Mouse (Mus musculus) lung, embryonic 14.5 days (tissue): ENCODE results near the gene Chst11. TPM values are rescaled to one million over a fixed set of nuclear protein-coding genes. Genes with fewer than 3 reads are reported as not detected.
A peak's percentile ranks its signal among the peaks of the same experiment; 100 is the strongest.

ENCODE experiments used
- ATAC-seq: fragments of 200-750 bp; cut with Nextera tagmentation; 2 replicates; pipeline ENCODE4 v1.8.0; 2017; ENCODE audit warnings: mild to moderate bottlenecking, moderate TSS enrichment, moderate library complexity; ENCODE audit not compliant: insufficient read depth
- DNase-seq: peaks from one replicate; pipeline ENCODE4 v3.0.0-alpha.2; 2015
- H3K27ac ChIP-seq: fragments of 300-500 bp; sonication (generic); 2 replicates; pipeline ENCODE4 v1.5.1; 2014; ENCODE audit warnings: low read depth, mild to moderate bottlenecking, moderate library complexity
- H3K27me3 ChIP-seq: fragments of 300-500 bp; sonication (generic); 2 replicates; pipeline ENCODE4 v1.6.1; 2014; ENCODE audit warnings: low read length, control low read depth; ENCODE audit not compliant: insufficient read depth
- H3K36me3 ChIP-seq: fragments of 300-500 bp; sonication (generic); 2 replicates; pipeline ENCODE4 v1.6.1; 2014; ENCODE audit warnings: control low read depth; ENCODE audit not compliant: insufficient read depth
- H3K4me1 ChIP-seq: fragments of 300-500 bp; sonication (generic); 2 replicates; pipeline ENCODE4 v1.6.1; 2014; ENCODE audit warnings: antibody characterized with exemption, control low read depth; ENCODE audit not compliant: insufficient read depth
- H3K4me2 ChIP-seq: fragments of 300-500 bp; sonication (generic); 2 replicates; pipeline ENCODE4 v1.6.1; 2014; ENCODE audit warnings: mild to moderate bottlenecking
- H3K4me3 ChIP-seq: fragments of 300-500 bp; sonication (generic); 2 replicates; pipeline ENCODE4 v1.5.1; 2014; ENCODE audit warnings: low read depth, low read length
- H3K9ac ChIP-seq: fragments of 300-500 bp; sonication (generic); 2 replicates; pipeline ENCODE4 v1.6.1; 2014
- H3K9me3 ChIP-seq: fragments of 300-500 bp; sonication (generic); 2 replicates; pipeline ENCODE4 v1.6.1; 2016; ENCODE audit warnings: low read depth, low read length, control low read depth
- CTCF ChIP-seq: IDR thresholded peaks from 2 replicates; pipeline ENCODE4 v1.5.1; 2016; ENCODE audit warnings: antibody characterized with exemption, low read depth
- WGBS: fragments of 180-500 bp; shearing (Covaris S2); extraction: QIAGEN DNeasy Blood & Tissue Kit; methylation state at CpG from one replicate; pipeline ENCODE4 v1.1.7; 2014; 5-methylcytosine and 5-hydroxymethylcytosine counted together
- polyA plus RNA-seq: library from polyadenylated mRNA; unstranded; fragments of >200 nt; fragmentation: Nextera tagmentation; extraction: Ambion mirVana; gene quantifications from 2 replicates; pipeline ENCODE4 v1.2.1, GENCODE M21; 2014

Gene Chst11
- polyA plus RNA-seq, 1 experiment from 2014 or later: 2.6 TPM

DNA sequence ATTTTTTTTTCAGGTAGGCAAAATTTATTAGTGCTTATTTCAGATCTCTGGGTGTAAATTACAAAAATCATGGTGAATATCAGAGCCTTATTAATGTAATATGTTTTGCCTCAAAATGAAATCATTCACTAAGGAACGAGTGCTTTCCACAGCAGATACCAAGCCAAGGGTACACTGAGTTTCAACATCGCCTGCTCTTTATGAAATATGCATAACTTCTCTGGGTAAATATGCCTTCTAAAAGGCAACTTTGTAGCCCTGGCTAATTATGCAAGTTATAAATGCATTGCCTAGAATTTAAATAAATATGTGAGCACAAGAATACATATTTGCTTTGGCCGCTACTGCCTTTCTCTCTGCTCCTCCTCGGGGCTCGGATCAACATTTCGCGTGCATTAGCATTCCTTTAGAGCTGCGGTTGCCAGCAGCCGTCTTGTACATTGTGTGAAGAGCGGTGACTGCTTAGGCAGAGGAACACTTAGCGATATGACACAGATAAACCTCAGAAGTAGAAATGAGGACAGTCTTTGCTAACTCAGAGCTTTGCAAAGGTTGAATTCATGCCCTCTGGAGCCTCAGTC lies 256.9 kb downstream of the Chst11 start:
- no peak for TF ChIP-seq CTCF
- Histone ChIP-seq H3K9ac (no peak overlapping the region), H3K4me1 (0 out of 2 replicates have a peak, but pooled peaks cover 4% of the 10 kb centered on the region), H3K4me2 (0 out of 2 replicates have a peak overlapping the region, but pooled peaks have one; percentile 10), H3K36me3 (no peaks in the 10 kb centered on the region), H3K27ac (no peak overlapping the region), H3K4me3 (no peak overlapping the region), H3K27me3 (no peaks in the 10 kb centered on the region), H3K9me3 (no peaks in the 10 kb centered on the region)
- ATAC-seq (no peak), DNase-seq (peak; percentile 71)
- WGBS: 25% methylated on average over 11 of the region's 11 CpGs

DNA sequence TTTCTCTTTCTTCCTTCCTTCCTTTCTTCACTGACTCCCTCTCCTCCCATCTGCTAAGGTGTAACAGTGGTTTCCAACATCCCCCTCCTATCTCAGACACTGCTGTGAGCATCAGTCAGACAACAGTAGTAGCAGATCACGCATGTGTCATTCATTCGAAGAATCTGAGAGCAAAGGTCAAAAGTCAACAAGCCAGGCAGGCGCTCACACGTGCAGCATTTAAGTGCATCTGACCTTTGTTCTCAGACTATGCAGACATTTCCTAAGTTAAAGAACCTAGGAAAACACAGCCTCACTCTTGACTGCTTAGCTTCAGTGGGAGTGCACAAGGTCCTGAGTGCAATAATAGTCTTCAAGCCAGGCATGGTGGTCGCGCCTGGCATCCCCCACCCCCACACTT lies 258.8 kb downstream of the Chst11 start:
- WGBS: 41% methylated on average over 6 of the region's 6 CpGs
- no peak overlapping the region for H3K4me3 ChIP-seq
- DNase-seq (no peak), ATAC-seq (no peak)
- H3K4me2 ChIP-seq: no peak overlapping the region
- no peak for TF ChIP-seq CTCF
- H3K4me1 ChIP-seq: 0 out of 2 replicates have a peak, but pooled peaks cover 4% of the 10 kb centered on the region
- H3K36me3 ChIP-seq: no peaks in the 10 kb centered on the region
- no peak overlapping the region for H3K9ac ChIP-seq
- H3K27me3 ChIP-seq: no peaks in the 10 kb centered on the region
- H3K9me3 ChIP-seq: no peaks in the 10 kb centered on the region
- H3K27ac ChIP-seq: no peak overlapping the region

Other genes starting within 250 kb of the Chst11 start
- 52.0 and 53.2 TPM in 2 replicates for gene Nfyb, start 221.4 kb upstream of the Chst11 start, polyA plus RNA-seq
- gene Txnrd1, start 151.5 kb upstream of the Chst11 start, polyA plus RNA-seq: 151 and 163 TPM in 2 replicates
- 0.43 and 0.50 TPM in 2 replicates for gene Eid3, start 118.9 kb upstream of the Chst11 start, polyA plus RNA-seq